Mouse (Mus musculus) T-helper 17 cell (primary cell): ENCODE results near the gene Wdr83.
"Not testable (repeated sequence)": the region's sequence is repeated elsewhere in the genome, so short reads cannot be mapped to it uniquely, and the experiment has no call there.

ENCODE experiments used
- in situ Hi-C, 2 experiments: fragments of 300-600 bp; cut with MboI, MseI; formaldehyde crosslinking; loops; 1 replicate in 1 of 2; 2 replicates in 1 of 2; pipeline ENCODE4 v1.15.1; 2025; ENCODE audit warnings: high pct_unique_total_duplicates in 2 of 2

Wdr83 gene

GRCm38 (mm10) chr8:85081216-85081555 lies at the start of gene Wdr83:
Gene Wdr83, minus strand, starts transcription at chr8:85081306.
- in situ Hi-C loops: loop anchor here in 1 of 2 experiments (25.0 kb wide), 1 partner anchor 456 kb away; no protein-coding TSS in a partner anchor

DNA sequence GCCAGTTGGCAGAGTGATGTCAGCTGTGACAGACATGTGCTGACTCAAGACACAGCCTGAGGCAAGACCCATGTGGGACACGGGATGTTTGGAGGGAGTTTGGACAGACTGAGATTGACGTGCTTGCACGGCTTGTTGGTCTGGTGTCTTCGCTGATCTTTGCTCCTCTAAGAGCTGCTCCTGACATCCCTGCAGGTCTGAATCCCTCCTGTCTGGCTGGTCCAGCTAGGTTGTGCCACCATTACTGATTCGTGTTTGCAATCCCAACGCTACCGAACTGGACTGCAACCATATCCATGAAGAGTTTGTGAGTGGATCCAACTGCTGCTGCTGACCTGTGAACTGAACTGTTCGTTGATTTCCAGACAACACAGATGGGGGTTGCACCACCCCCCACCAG lies 42.6 kb upstream of the Wdr83 start:
- in situ Hi-C loops: no loop called here

GRCm38 (mm10) chr8:85122995-85123394 lies 41.9 kb upstream of the Wdr83 start, which contains the start of gene Zfp791:
Gene Zfp791, minus strand, starts transcription at chr8:85123095.
- in situ Hi-C loops: no loop called here

DNA sequence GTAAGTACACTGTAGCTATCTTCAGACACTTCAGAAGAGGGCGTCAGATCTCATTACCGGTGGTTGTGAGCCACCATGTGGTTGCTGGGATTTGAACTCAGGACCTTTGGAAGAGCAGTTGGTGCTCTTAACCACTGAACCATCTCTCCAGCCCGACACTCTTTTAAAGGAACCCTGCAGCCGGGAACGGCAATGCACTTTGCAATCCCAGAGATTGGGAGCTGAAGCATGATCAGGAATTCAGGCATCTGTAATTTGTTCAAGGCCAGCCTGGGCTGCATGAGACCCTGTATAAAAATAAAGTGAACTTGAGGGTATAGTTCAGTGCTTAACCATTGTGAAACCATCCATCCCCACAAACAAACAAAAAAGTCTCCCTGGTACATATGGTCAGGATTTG lies 39.1 kb upstream of the Wdr83 start:
- in situ Hi-C loops: not testable (repeated sequence)

DNA sequence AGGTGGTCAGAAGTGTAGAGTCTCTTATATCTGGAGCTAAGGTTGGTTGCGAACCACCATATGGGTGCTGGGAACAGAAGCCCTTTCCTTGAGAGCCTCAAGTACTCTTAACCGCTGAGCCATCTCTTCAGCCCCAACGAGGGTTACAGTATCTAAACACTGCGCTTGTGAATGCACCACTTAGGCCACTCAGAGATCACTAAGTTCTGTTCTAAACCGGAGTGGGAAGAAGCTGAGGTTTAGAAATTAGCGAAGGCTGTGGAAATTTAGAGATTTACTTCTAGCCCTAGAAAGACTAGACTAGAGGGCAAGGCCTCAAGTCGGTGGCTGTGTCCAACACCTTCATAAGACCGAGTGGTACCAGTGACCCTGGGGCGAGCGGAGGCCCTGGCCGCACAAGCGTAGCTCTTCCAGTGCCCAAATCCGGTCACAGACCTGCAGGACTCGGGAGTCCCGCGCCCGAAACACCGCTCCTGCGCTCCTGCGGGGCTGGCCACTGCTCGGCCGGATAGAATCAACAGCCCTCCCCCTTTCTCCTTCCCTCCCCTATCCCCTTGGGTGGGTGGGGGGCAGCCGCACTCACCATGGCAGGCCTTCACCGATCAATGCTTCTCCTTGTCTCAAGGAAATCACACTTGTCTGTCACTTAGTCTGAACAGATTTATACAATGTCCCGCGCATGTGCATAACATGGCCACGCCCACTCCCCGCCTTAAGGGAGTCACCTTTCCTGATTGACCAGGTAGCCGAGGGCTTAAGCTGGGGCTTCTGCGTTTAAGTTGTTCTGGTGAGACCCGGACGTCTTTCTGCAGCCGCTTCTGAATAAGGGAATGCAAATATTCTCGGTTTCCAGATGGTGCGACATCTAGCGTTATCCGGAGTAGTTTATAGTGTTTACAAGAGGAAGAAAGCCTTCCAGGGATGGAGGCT lies 38.2 kb upstream of the Wdr83 start:
- in situ Hi-C loops: no loop called here

GRCm38 (mm10) chr8:85116984-85117383 lies 35.9 kb upstream of the Wdr83 start:
- in situ Hi-C loops: no loop called here

- in situ Hi-C loops: no loop called here
Observed at GRCm38 (mm10) chr8:85115501-85115900, 34.4 kb upstream of the Wdr83 start.

- in situ Hi-C loops: no loop called here
Observed at GRCm38 (mm10) chr8:85113241-85113640, 32.1 kb upstream of the Wdr83 start.

- in situ Hi-C loops: no loop called here
Observed at GRCm38 (mm10) chr8:85100076-85100665, 19.1 kb upstream of the Wdr83 start.

DNA sequence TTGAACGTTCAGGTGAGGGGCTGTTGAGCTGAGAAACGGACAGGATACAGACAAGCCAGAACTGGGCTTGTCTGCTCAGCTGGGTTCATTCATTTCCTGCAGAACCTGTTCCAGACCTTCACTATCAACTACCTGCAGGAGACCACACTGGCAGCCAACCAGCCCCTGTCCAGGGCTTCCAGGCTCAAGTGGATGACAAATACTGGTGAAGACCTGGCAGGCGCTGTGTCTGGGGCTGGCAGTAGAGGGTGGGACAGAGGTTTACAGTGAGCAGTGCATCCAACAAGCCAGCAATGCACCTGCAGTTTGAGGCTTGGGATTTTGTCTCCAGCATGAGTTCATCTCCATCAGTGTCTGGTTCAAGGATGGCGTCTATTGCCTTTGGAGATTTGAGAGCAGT lies 15.7 kb upstream of the Wdr83 start:
- in situ Hi-C loops: loop anchor here (10.0 to 25.0 kb wide), 2 partner anchors 78 to 440 kb away; no protein-coding TSS in a partner anchor

DNA sequence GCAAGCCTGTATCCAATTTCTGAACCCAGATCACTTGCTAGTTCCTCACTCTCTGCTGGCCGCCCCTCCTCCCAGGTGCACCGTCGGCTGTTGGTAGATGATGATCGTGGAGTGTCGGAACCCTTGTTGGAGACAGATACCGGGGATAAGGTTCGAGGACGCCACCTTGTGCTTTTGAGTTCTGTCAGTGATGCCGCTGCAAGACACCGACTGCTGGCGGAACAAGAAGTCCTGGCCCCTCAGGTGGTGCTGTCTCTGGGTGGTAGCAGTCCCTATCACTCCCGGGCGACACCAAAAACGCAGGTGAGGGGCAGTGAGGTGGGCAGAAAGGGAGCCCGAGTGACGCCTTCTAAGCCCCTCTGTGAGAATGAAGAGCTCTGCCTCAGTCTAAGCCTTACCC lies 15.1 kb upstream of the Wdr83 start:
- in situ Hi-C loops: loop anchor here (10.0 to 25.0 kb wide), 2 partner anchors 79 to 441 kb away; no protein-coding TSS in a partner anchor

DNA sequence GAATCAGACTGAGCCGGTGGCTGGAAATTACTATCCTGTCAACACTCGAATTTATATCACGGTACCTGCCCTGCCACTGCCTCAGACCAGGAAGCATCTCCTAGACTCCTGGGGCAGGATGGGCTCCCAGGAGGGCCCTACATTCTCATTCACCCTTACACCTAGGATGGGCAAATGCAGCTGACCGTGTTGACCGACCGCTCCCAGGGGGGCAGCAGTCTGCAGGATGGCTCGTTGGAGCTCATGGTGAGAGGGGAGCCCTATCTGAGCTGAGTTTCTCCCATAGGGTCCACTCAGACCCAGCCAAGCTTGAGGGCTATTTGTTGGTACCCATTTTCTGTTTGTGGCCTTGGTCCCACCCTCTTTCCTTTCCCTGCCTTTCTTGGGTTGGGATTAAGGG lies 14.5 kb upstream of the Wdr83 start:
- in situ Hi-C loops: loop anchor here (10.0 to 25.0 kb wide), 2 partner anchors 79 to 442 kb away; no protein-coding TSS in a partner anchor

GRCm38 (mm10) chr8:85095051-85095450 lies 13.9 kb upstream of the Wdr83 start:
- in situ Hi-C loops: loop anchor here (10.0 to 25.0 kb wide), 2 partner anchors 80 to 442 kb away; no protein-coding TSS in a partner anchor

- in situ Hi-C loops: loop anchor here (10.0 to 25.0 kb wide), 2 partner anchors 83 to 446 kb away; no protein-coding TSS in a partner anchor
Observed at GRCm38 (mm10) chr8:85091526-85092090, 10.5 kb upstream of the Wdr83 start.

GRCm38 (mm10) chr8:85090856-85091255 lies 9.8 kb upstream of the Wdr83 start:
- in situ Hi-C loops: loop anchor here (10.0 to 25.0 kb wide), 2 partner anchors 84 to 446 kb away; no protein-coding TSS in a partner anchor

GRCm38 (mm10) chr8:85088771-85089170 lies 7.7 kb upstream of the Wdr83 start:
- in situ Hi-C loops: loop anchor here in 1 of 2 experiments (25.0 kb wide), 1 partner anchor 449 kb away; no protein-coding TSS in a partner anchor

DNA sequence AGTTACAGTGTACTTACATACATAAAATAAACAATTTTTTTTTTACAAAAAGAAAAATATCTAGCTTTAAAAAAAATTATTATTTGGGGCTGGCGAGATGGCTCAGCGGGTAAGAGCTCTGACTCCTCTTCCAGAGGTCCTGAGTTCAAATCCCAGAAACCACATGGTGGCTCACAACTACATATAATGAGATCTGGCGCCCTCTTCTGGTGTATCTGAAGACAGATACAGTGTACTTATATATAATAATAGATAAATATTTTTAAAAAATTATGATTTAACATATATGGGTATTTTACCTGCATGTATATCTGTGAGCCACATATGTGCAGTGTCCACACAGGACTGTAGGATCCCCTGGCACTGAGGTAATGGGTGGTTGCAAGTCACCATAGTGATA lies 5.1 kb upstream of the Wdr83 start:
- in situ Hi-C loops: loop anchor here in 1 of 2 experiments (25.0 kb wide), 1 partner anchor 451 kb away; no protein-coding TSS in a partner anchor

DNA sequence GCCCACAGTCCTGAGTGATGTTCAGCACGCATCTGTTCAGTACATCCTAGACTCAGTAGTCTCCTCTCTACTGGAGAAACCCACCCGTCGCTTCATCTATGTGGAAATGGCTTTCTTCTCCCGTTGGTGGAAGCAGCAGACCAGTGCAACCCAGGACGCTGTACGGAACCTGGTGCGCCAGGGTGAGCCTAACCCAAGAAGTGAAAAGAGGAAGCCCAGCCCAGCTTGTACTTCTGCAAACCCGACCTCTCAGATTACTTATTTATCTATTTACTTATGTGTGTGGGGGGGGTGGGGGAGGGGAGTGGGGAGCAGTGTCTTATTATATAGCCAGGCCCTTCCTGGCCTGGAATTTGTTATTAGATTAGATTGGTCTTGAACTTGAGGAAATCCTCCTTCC lies 3.5 kb upstream of the Wdr83 start:
- in situ Hi-C loops: loop anchor here in 1 of 2 experiments (25.0 kb wide), 1 partner anchor 453 kb away; no protein-coding TSS in a partner anchor

GRCm38 (mm10) chr8:85083108-85083813 lies 2.2 kb upstream of the Wdr83 start, which contains the start of gene Man2b1:
Gene Man2b1, plus strand, starts transcription at chr8:85083270.
- in situ Hi-C loops: loop anchor here in 1 of 2 experiments (25.0 kb wide), 1 partner anchor 454 kb away; no protein-coding TSS in a partner anchor

DNA sequence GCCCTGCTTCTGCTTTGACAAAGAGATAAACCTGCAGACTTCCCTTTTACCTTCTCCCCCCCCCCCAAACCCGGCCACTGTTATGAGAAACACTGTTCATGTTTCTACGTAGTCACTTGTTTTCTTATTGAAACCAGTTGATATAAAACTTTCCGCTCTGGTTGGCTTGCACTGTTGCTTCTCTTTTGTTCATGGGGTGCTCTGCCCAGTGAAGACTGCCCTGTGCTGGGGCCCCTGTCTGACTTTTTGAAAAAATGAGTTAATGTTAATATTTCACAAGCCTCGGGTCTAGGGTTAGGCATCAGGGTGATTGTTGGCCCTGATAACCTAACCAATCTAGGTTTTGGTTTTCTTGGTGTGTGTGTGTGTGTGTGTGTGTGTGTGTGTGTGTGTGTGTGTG lies 1.1 kb upstream of the Wdr83 start:
- in situ Hi-C loops: loop anchor here in 1 of 2 experiments (25.0 kb wide), 1 partner anchor 455 kb away; no protein-coding TSS in a partner anchor
